8 mouse cellular contexts compared by ENCODE assay signal in genomic region chr6:89362281-89363106, GRCm38 (mm10). TPM values are rescaled to one million over a fixed set of nuclear protein-coding genes. Genes with fewer than 3 reads are reported as not detected.
DNase-seq lines count a peak whose midpoint lies in the region; ATAC-seq and TF ChIP-seq lines count a peak whose summit lies in the region.

Gene Plxna1 (minus strand): TSS chr6:89362620.

- intact Hi-C loops in heart, adult 2 months (cut with DNase I), result loop anchor here (1.0 to 5.0 kb wide), 6 partner anchors 18 to 435 kb away; no protein-coding TSS in a partner anchor

- peaks cover 11% of the 10 kb centered on the region; the same call in 1 of the 2 replicates for H3K27me3 ChIP-seq in embryonic facial prominence, embryonic 12.5 days
- H3K27me3 ChIP-seq in heart, adult 2 months (ENCODE audit: control insufficient read depth, insufficient read depth, low read length), result no peaks in the 10 kb centered on the region
- H3K27me3 ChIP-seq in liver, adult 2 months (ENCODE audit: control insufficient read depth, insufficient read depth, low read length), result no peaks in the 10 kb centered on the region
- H3K27me3 ChIP-seq in myocyte (ENCODE audit: control insufficient read depth, insufficient read depth, insufficient read length), result no peaks in the 10 kb centered on the region

- peak; percentile 59 for ATAC-seq in CD4-positive, CD25-positive, alpha-beta regulatory T cell, adult 4 months
- ATAC-seq in embryonic facial prominence, embryonic 12.5 days (ENCODE audit: insufficient number of reproducible peaks, insufficient read depth, low FRiP score, low TSS enrichment), result peak; percentile 75

- H3K36me3 ChIP-seq in embryonic facial prominence, embryonic 12.5 days, result no peaks in the 10 kb centered on the region
- H3K36me3 ChIP-seq in heart, adult 2 months (ENCODE audit: control insufficient read depth, insufficient read depth, low read length), result no peaks in the 10 kb centered on the region
- no peaks in the 10 kb centered on the region for H3K36me3 ChIP-seq in liver, adult 2 months (ENCODE audit: control insufficient read depth, insufficient read depth, low read length)
- H3K36me3 ChIP-seq in myocyte (ENCODE audit: control insufficient read depth, insufficient read depth), result no peaks in the 10 kb centered on the region

- peak within 1 kb of the TSS; percentile 86 for H3K27ac ChIP-seq in embryonic facial prominence, embryonic 12.5 days
- H3K27ac ChIP-seq in heart, adult 2 months, result peak within 1 kb of the TSS; percentile 70
- no peak within 1 kb of the TSS for H3K27ac ChIP-seq in liver, adult 2 months (replicated peaks; ENCODE audit: insufficient read depth, low read depth, low read length)

- peaks cover 29% of the 10 kb centered on the region for H3K4me1 ChIP-seq in embryonic facial prominence, embryonic 12.5 days
- H3K4me1 ChIP-seq in heart, adult 2 months (ENCODE audit: control insufficient read depth, insufficient read depth, low read length), result peaks cover 10% of the 10 kb centered on the region
- H3K4me1 ChIP-seq in liver, adult 2 months (ENCODE audit: control insufficient read depth, insufficient read depth, low read length), result peaks cover 7% of the 10 kb centered on the region; the same call in 1 of the 2 replicates

- peaks cover 5% of the 10 kb centered on the region for H3K79me2 ChIP-seq in heart, adult 2 months (replicated peaks; ENCODE audit: control insufficient read depth, insufficient read depth, low read length)
- H3K79me2 ChIP-seq in liver, adult 2 months (ENCODE audit: control insufficient read depth, insufficient read depth, low read length), result peaks cover 26% of the 10 kb centered on the region
- peaks cover 42% of the 10 kb centered on the region for H3K79me2 ChIP-seq in myocyte (ENCODE audit: control insufficient read depth, insufficient read depth)

- no peaks in the 10 kb centered on the region for H3K9me3 ChIP-seq in embryonic facial prominence, embryonic 12.5 days

- TF ChIP-seq EP300 in heart, adult 2 months (IDR thresholded peaks at IDR 0.05; ENCODE audit: insufficient read depth, low read depth, low read length), result no peak

- H3ac ChIP-seq in myocyte (ENCODE audit: control insufficient read depth, insufficient read length), result peak within 1 kb of the TSS; percentile 96

- H3K4me2 ChIP-seq in embryonic facial prominence, embryonic 12.5 days (replicated peaks), result peak within 1 kb of the TSS; percentile 94
- H3K4me2 ChIP-seq in myocyte (ENCODE audit: low read depth), result peak within 1 kb of the TSS; percentile 96

- WGBS in embryonic facial prominence, embryonic 12.5 days, result under 1% methylated on average over 94 of the region's 110 CpGs
- WGBS in heart, adult 2 months, result 6% methylated on average over 95 of the region's 110 CpGs
- WGBS in liver, adult 2 months, result 4% methylated on average over 92 of the region's 110 CpGs

- peak; percentile 78 for DNase-seq in adrenal gland, postnatal 14 days
- DNase-seq in heart, adult 2 months, result peak; percentile 74 to 80
- DNase-seq in kidney, adult 18-20 months, result peak; percentile 65
- DNase-seq in liver, adult 2 months (ENCODE audit: extremely low read depth, low read depth, low spot score), result peak; percentile 46
- DNase-seq in testis, postnatal 14 days (ENCODE audit: low spot score), result peak; percentile 66

- peak within 1 kb of the TSS; percentile 98 for H3K4me3 ChIP-seq in embryonic facial prominence, embryonic 12.5 days
- H3K4me3 ChIP-seq in heart, adult 2 months, result peak within 1 kb of the TSS; percentile 88
- peak within 1 kb of the TSS; percentile 91 for H3K4me3 ChIP-seq in liver, adult 2 months (ENCODE audit: insufficient read depth, low read depth, low read length)
- H3K4me3 ChIP-seq in myocyte, result peak within 1 kb of the TSS; percentile 73

- TF ChIP-seq POLR2A in heart, adult 2 months (IDR thresholded peaks at IDR 0.05; ENCODE audit: insufficient read depth, low read depth, low read length), result peak; percentile 43; the same call in 1 of the 2 replicates
- peak; percentile 47; the same call in 1 of the 2 replicates for TF ChIP-seq POLR2A in liver, adult 2 months (IDR thresholded peaks at IDR 0.05; ENCODE audit: extremely low read depth, insufficient read depth, low read length)
- peak; percentile 94 for TF ChIP-seq POLR2A in myocyte (IDR thresholded peaks at IDR 0.05; ENCODE audit: insufficient read length, low read depth)

- peak within 1 kb of the TSS; percentile 98 for H3K9ac ChIP-seq in embryonic facial prominence, embryonic 12.5 days
- peak within 1 kb of the TSS; percentile 96 for H3K9ac ChIP-seq in heart, adult 2 months (ENCODE audit: low read depth, low read length)
- peak within 1 kb of the TSS; percentile 94 for H3K9ac ChIP-seq in liver, adult 2 months (ENCODE audit: low read depth, low read length)

- TF ChIP-seq CTCF in heart, adult 2 months (IDR thresholded peaks at IDR 0.05), result peak; percentile 55
- TF ChIP-seq CTCF in liver, adult 2 months (IDR thresholded peaks at IDR 0.05; ENCODE audit: low read depth, low read length), result peak; percentile 52

TF ChIP-seq in myocyte, 11 proteins besides CTCF, POLR2A, EP300 and RAD21:
- TF ChIP-seq E2F4 (IDR thresholded peaks at IDR 0.05; ENCODE audit: insufficient read depth), result no peak
- TF ChIP-seq REST (IDR thresholded peaks at IDR 0.05; ENCODE audit: insufficient read depth, insufficient read length), result peak; percentile 39
- TF ChIP-seq TCF12 (IDR thresholded peaks at IDR 0.05; ENCODE audit: insufficient read depth, poor library complexity, severe bottlenecking), result no peak
- TF ChIP-seq CEBPB (IDR thresholded peaks at IDR 0.05; ENCODE audit: insufficient read depth, poor library complexity, severe bottlenecking), result no peak
- TF ChIP-seq MYOD1 (IDR thresholded peaks at IDR 0.05; ENCODE audit: control insufficient read depth in 1 of 3, insufficient read length in 2 of 3, low read depth in 2 of 3), result peak in 1 of 3 experiments; percentile 29
- peak; percentile 45 for TF ChIP-seq TCF3 (IDR thresholded peaks at IDR 0.05; ENCODE audit: insufficient read length, low read depth)
- peak; percentile 90 for TF ChIP-seq POLR2AphosphoS2 (IDR thresholded peaks at IDR 0.05; ENCODE audit: insufficient read length, low read depth)
- peak in 1 of 3 experiments; percentile 58 for TF ChIP-seq MYOG (IDR thresholded peaks at IDR 0.05; ENCODE audit: control insufficient read depth in 1 of 3, insufficient read depth in 1 of 3, insufficient read length in 2 of 3, low read depth in 2 of 3)
TF ChIP-seq in myocyte: peak in this region for 5.

RNA-seq across cellular contexts. Expression of gene Plxna1, which starts in this region (rescaled TPM):
- polyA plus RNA-seq in CD4-positive, CD25-positive, alpha-beta regulatory T cell, adult 4 months (2017; shearing (Covaris generic)), result 1 to 10 TPM in 1 of 2 experiments, under 1 TPM in 1; 0.90 to 1.8 TPM
- 60.2 and 68.8 TPM in 2 replicates for total RNA-seq in adrenal gland, postnatal 14 days (2021)
- 35.0 and 37.1 TPM in 2 replicates for polyA plus RNA-seq in embryonic facial prominence, embryonic 12.5 days (2016; fragmentation: Nextera tagmentation; extraction: Ambion mirVana)
- 10 to 100 TPM; 17.3 to 21.9 TPM for total RNA-seq in heart, adult 2 months (2021)
- 19.9 and 29.3 TPM in 2 replicates for polyA plus RNA-seq in heart, adult 2 months (2012; rRNA removed)
- 2.6 and 4.6 TPM in 2 replicates for total RNA-seq in liver, adult 2 months (2014; rRNA removed)
- polyA plus RNA-seq in liver, adult 2 months (2012; rRNA removed), result 5.7 and 6.5 TPM in 2 replicates
- 64.4 TPM for polyA plus RNA-seq in myocyte (2012; fragmentation: generic; extraction: Trizol)

Comparison
In these comparisons a context has a peak if more than half of its experiments do, and no peak if none do; other contexts are left out.
1. POLR2A ChIP-seq: peak in every context shown above with its lines; median percentile 94 in myocyte; 47 in liver, adult 2 months; 43 in heart, adult 2 months.